Mouse (Mus musculus) cortical plate, adult 2 months (tissue): ENCODE measurements around the gene Lrp8.

Source experiments
- CTCF ChIP-seq: fragments of 200-500 bp; IDR thresholded peaks from 2 replicates; pipeline ENCODE4 v1.5.1; 2011; ENCODE audit warnings: mild to moderate bottlenecking, control low read depth, low read length; ENCODE audit not compliant: insufficient read depth; ENCODE audit errors: extremely low read depth
- POLR2A ChIP-seq: fragments of 200-500 bp; IDR thresholded peaks from 2 replicates; pipeline ENCODE4 v1.6.1; 2011; ENCODE audit warnings: mild to moderate bottlenecking, low read length, control low read depth; ENCODE audit not compliant: insufficient read depth; ENCODE audit errors: extremely low read depth

DNA sequence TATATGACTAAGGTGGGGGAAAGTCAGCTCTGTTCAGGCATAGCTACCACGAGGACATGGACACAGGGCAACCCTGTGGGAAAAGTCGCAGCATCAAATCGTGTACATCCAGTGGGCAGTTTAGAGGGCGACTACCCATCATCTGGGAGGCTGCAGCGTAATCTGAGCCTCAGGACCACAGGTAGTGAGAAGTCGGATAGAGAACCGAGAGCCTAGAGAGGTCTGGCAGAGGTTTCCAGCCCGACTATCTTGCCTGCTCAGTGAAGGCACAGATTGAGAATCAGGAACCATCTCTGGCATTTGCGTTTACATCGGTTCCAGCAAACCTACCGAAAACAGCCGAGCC, 87.3 kb downstream of the Lrp8 start:
- TF ChIP-seq CTCF (no peak), POLR2A (no peak)
